In the genomic region with DNA sequence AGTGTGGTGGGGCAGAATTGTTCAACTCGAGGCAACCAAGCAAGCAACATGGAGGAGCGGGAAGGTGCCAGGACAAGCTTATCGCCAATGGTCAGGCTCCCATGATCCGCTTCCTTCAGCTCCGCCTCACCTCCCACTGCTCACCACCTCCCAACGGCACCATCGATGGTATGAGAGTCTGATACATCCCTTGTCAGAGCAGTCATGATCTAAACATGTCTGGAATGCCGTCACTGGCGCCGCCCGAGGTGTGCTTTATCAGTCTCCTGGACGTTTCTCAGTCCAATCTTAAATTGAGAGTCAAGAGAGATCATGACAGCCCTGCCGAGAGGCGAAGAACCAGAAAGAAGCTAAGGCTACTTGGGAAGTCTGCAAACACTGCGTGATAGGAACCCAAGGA, we compare ENCODE assay signal across 31 mouse cellular contexts. TPM values are rescaled to one million over a fixed set of nuclear protein-coding genes. Genes with fewer than 3 reads are reported as not detected.
"Had no signal": no experiment of that assay in that cellular context is flagged by ENCODE, and none has a peak within 500 bp of the region (broad histone marks: within the 10 kb centered on the region; RNA-seq: fewer than 3 reads in every experiment).

No protein-coding gene starts in this region.

- H3K36me3 ChIP-seq: heart, embryonic 10.5 days; heart, embryonic 12.5 days; heart, embryonic 15.5 days; hindbrain, embryonic 10.5 days; hindbrain, embryonic 13.5 days; hindbrain, embryonic 15.5 days; kidney, embryonic 15.5 days; limb, embryonic 13.5 days; limb, embryonic 15.5 days; liver, embryonic 12.5 days had no signal

- H3K4me2 ChIP-seq: heart, embryonic 12.5 days; heart, embryonic 15.5 days; hindbrain, embryonic 13.5 days; hindbrain, embryonic 15.5 days; kidney, embryonic 15.5 days; limb, embryonic 13.5 days; limb, embryonic 15.5 days; liver, embryonic 12.5 days had no signal

- H3K27ac ChIP-seq: gastrocnemius, adult 2 months; heart, adult 2 months; heart, embryonic 10.5 days; heart, embryonic 15.5 days; hindbrain, embryonic 10.5 days; hindbrain, embryonic 13.5 days; hindbrain, embryonic 15.5 days; hindbrain, postnatal 0 days; kidney, embryonic 15.5 days; kidney, postnatal 0 days; limb, embryonic 13.5 days; limb, embryonic 15.5 days; liver, embryonic 12.5 days; liver, embryonic 14.5 days had no signal

- H3K9ac ChIP-seq: heart, embryonic 12.5 days; heart, embryonic 15.5 days; hindbrain, embryonic 13.5 days; hindbrain, embryonic 15.5 days; kidney, embryonic 15.5 days; limb, embryonic 13.5 days; limb, embryonic 15.5 days; liver, embryonic 12.5 days; liver, embryonic 14.5 days had no signal

- DNase-seq: gastrocnemius, adult 2 months; gastrocnemius, postnatal 10 days; gastrocnemius, postnatal 25 days; heart, adult 2 months; heart, postnatal 14 days; heart, postnatal 4 days; kidney, adult 11 months; kidney, adult 2 months; kidney, adult 9 months; kidney, postnatal 14 days; kidney, postnatal 36 days; layer of hippocampus, adult 9-11 months; layer of hippocampus, postnatal 36 days; left cerebral cortex, postnatal 4 days had no signal

- ATAC-seq: hindbrain, postnatal 0 days; intestine, embryonic 16.5 days; liver, embryonic 12.5 days had no signal

- H3K4me1 ChIP-seq: heart, embryonic 10.5 days; hindbrain, embryonic 10.5 days; hindbrain, embryonic 13.5 days; hindbrain, embryonic 15.5 days; kidney, embryonic 15.5 days; limb, embryonic 13.5 days; limb, embryonic 15.5 days had no signal

- H3K9me3 ChIP-seq: heart, embryonic 10.5 days; heart, embryonic 12.5 days; heart, embryonic 15.5 days; hindbrain, embryonic 10.5 days; hindbrain, embryonic 13.5 days; hindbrain, embryonic 15.5 days; kidney, embryonic 15.5 days; limb, embryonic 13.5 days; limb, embryonic 15.5 days; liver, embryonic 12.5 days had no signal

- H3K27me3 ChIP-seq: heart, embryonic 12.5 days; heart, embryonic 15.5 days; hindbrain, embryonic 13.5 days; hindbrain, embryonic 15.5 days; kidney, embryonic 15.5 days; limb, embryonic 13.5 days; limb, embryonic 15.5 days; liver, embryonic 12.5 days had no signal

- H3K4me3 ChIP-seq: gastrocnemius, adult 2 months; heart, adult 2 months; heart, embryonic 10.5 days; heart, embryonic 12.5 days; heart, embryonic 15.5 days; hindbrain, embryonic 10.5 days; hindbrain, embryonic 13.5 days; hindbrain, embryonic 15.5 days; kidney, embryonic 15.5 days; limb, embryonic 13.5 days; limb, embryonic 15.5 days; liver, embryonic 12.5 days had no signal

RNA-seq across cellular contexts. Expression of a gene that starts 59.6 kb away (rescaled TPM):
- polyA plus RNA-seq: heart, embryonic 12.5 days; heart, embryonic 15.5 days; hindbrain, embryonic 15.5 days; intestine, embryonic 14.5 days; kidney, adult 2 months; kidney, embryonic 15.5 days; kidney, postnatal 0 days; large intestine, adult 2 months; limb, embryonic 11.5 days; limb, embryonic 13.5 days; limb, embryonic 15.5 days; liver, embryonic 12.5 days had no signal
